Mouse (Mus musculus) hindbrain, postnatal 0 days (tissue): ENCODE results near the gene Zdbf2. TPM values are rescaled to one million over a fixed set of nuclear protein-coding genes. Genes with fewer than 3 reads are reported as not detected.

Source experiments
- ATAC-seq: fragments of 200-750 bp; cut with Nextera tagmentation; 2 replicates; pipeline ENCODE4 v1.8.0; 2017; ENCODE audit warnings: mild to moderate bottlenecking, moderate TSS enrichment, moderate library complexity
- DNase-seq: peaks from one replicate; pipeline ENCODE4 v3.0.0-alpha.2; 2015; ENCODE audit warnings: low spot score
- H3K27ac ChIP-seq: fragments of 300-500 bp; sonication (generic); 2 replicates; pipeline ENCODE4 v1.5.1; 2014; ENCODE audit warnings: mild to moderate bottlenecking
- H3K27me3 ChIP-seq: fragments of 300-500 bp; sonication (generic); 2 replicates; pipeline ENCODE4 v1.6.1; 2014; ENCODE audit warnings: low read length, mixed read lengths; ENCODE audit not compliant: insufficient read depth
- H3K36me3 ChIP-seq: fragments of 300-500 bp; sonication (generic); 2 replicates; pipeline ENCODE4 v1.6.1; 2014; ENCODE audit warnings: low read length, mixed read lengths; ENCODE audit not compliant: insufficient read depth
- H3K4me1 ChIP-seq: fragments of 300-500 bp; sonication (generic); 2 replicates; pipeline ENCODE4 v1.6.1; 2014; ENCODE audit warnings: antibody characterized with exemption, low read length, mixed read lengths; ENCODE audit not compliant: insufficient read depth
- H3K4me2 ChIP-seq: fragments of 300-500 bp; sonication (generic); 2 replicates; pipeline ENCODE4 v1.6.1; 2014; ENCODE audit warnings: low read depth, mild to moderate bottlenecking, low read length, moderate library complexity, mixed read lengths
- H3K4me3 ChIP-seq: fragments of 300-500 bp; sonication (generic); 2 replicates; pipeline ENCODE4 v1.5.1; 2014; ENCODE audit warnings: low read length
- H3K9ac ChIP-seq: fragments of 300-500 bp; sonication (generic); replicated peaks from 2 replicates; pipeline ENCODE4 v1.6.1; 2014; ENCODE audit warnings: mild to moderate bottlenecking, low read length, moderate library complexity, mixed read lengths
- H3K9me3 ChIP-seq: fragments of 300-500 bp; sonication (generic); 2 replicates; pipeline ENCODE4 v1.6.1; 2016; ENCODE audit warnings: low read length, mixed read lengths
- CTCF ChIP-seq: IDR thresholded peaks from 2 replicates; pipeline ENCODE4 v1.5.1; 2016; ENCODE audit warnings: antibody characterized with exemption, control low read depth, low read depth
- WGBS: fragments of 180-500 bp; shearing (Covaris S2); extraction: QIAGEN DNeasy Blood & Tissue Kit; methylation state at CpG from one replicate; pipeline ENCODE4 v1.1.7; 2014; 5-methylcytosine and 5-hydroxymethylcytosine counted together
- polyA plus RNA-seq: library from polyadenylated mRNA; unstranded; fragments of >200 nt; fragmentation: Nextera tagmentation; extraction: Ambion mirVana; gene quantifications from 2 replicates; pipeline ENCODE4 v1.2.1, GENCODE M21; 2015
- total RNA-seq: library from RNA; depleted of rRNA; stranded (reverse); fragments of >200 nt; gene quantifications from 2 replicates; pipeline ENCODE4 v1.2.3, GENCODE M21; 2014

Zdbf2 gene
- total and polyA plus RNA-seq, 2 experiments from 2014 or later: 17.4 to 38.2 TPM

GRCm38 (mm10) chr1:63243854-63244253 is 29.2 kb upstream of the Zdbf2 start:
- Histone ChIP-seq H3K27me3 (peaks cover 18% of the 10 kb centered on the region), H3K36me3 (no peaks in the 10 kb centered on the region), H3K27ac (no peak overlapping the region), H3K9me3 (no peaks in the 10 kb centered on the region), H3K4me1 (no peaks in the 10 kb centered on the region), H3K4me2 (no peak overlapping the region), H3K4me3 (no peak overlapping the region), H3K9ac (no peak overlapping the region)
- ATAC-seq (no peak), DNase-seq (no peak)
- TF ChIP-seq CTCF: no peak
- WGBS: 70% methylated on average over 4 of the region's 4 CpGs

GRCm38 (mm10) chr1:63246862-63247521 is 26.1 kb upstream of the Zdbf2 start:
- Histone ChIP-seq H3K9ac (no peak overlapping the region), H3K27me3 (peaks cover 49% of the 10 kb centered on the region), H3K27ac (no peak overlapping the region), H3K4me1 (no peaks in the 10 kb centered on the region), H3K36me3 (no peaks in the 10 kb centered on the region), H3K9me3 (no peaks in the 10 kb centered on the region), H3K4me2 (peak overlapping the region; percentile 47), H3K4me3 (no peak overlapping the region; the same call in 1 of the 2 replicates)
- ATAC-seq (peak; percentile 89), DNase-seq (peak; percentile 65)
- no peak for TF ChIP-seq CTCF
- 4% methylated on average over 16 of the region's 16 CpGs for WGBS

- under 1% methylated on average over 18 of the region's 18 CpGs for WGBS
- H3K9ac ChIP-seq: 0 out of 2 replicates have a peak overlapping the region, but pooled peaks have one; percentile 18
- ATAC-seq: no peak
Observed at GRCm38 (mm10) chr1:63247831-63248359, 25.2 kb upstream of the Zdbf2 start.

GRCm38 (mm10) chr1:63248360-63248851 is 24.7 kb upstream of the Zdbf2 start:
- ATAC-seq (no peak), DNase-seq (no peak)
- Histone ChIP-seq H3K27me3 (peaks cover 58% of the 10 kb centered on the region), H3K9ac (0 out of 2 replicates have a peak overlapping the region, but pooled peaks have one; percentile 18), H3K4me1 (no peaks in the 10 kb centered on the region), H3K4me3 (peak overlapping the region; percentile 23), H3K36me3 (no peaks in the 10 kb centered on the region), H3K9me3 (no peaks in the 10 kb centered on the region), H3K27ac (no peak overlapping the region; the same call in 1 of the 2 replicates), H3K4me2 (peak overlapping the region; percentile 47)
- TF ChIP-seq CTCF: no peak
- 4% methylated on average over 44 of the region's 44 CpGs for WGBS

More at GRCm38 (mm10) chr1:63247831-63248359, 25.2 kb upstream of the Zdbf2 start:
- Histone ChIP-seq H3K27me3 (peaks cover 58% of the 10 kb centered on the region), H3K9me3 (no peaks in the 10 kb centered on the region), H3K4me3 (peak overlapping the region; percentile 23), H3K4me1 (no peaks in the 10 kb centered on the region), H3K36me3 (no peaks in the 10 kb centered on the region), H3K27ac (no peak overlapping the region; the same call in 1 of the 2 replicates), H3K4me2 (peak overlapping the region; percentile 47)
- no peak for TF ChIP-seq CTCF
- no peak for DNase-seq

- WGBS: 44% methylated on average over 4 of the region's 4 CpGs
- H3K4me1 ChIP-seq: no peaks in the 10 kb centered on the region
- DNase-seq (no peak), ATAC-seq (no peak)
- no peak overlapping the region for H3K9ac ChIP-seq
- H3K4me3 ChIP-seq: no peak overlapping the region
- H3K9me3 ChIP-seq: no peaks in the 10 kb centered on the region
- no peak overlapping the region for H3K27ac ChIP-seq
- TF ChIP-seq CTCF: no peak
- H3K27me3 ChIP-seq: peaks cover 59% of the 10 kb centered on the region
- H3K36me3 ChIP-seq: no peaks in the 10 kb centered on the region
- H3K4me2 ChIP-seq: no peak overlapping the region
Observed at GRCm38 (mm10) chr1:63249261-63249660, 23.8 kb upstream of the Zdbf2 start.

- TF ChIP-seq CTCF: peak; percentile 60
- H3K27me3 ChIP-seq: peaks cover 73% of the 10 kb centered on the region
- H3K9me3 ChIP-seq: no peaks in the 10 kb centered on the region
- DNase-seq: peak; percentile 62
- H3K4me1 ChIP-seq: peaks cover 4% of the 10 kb centered on the region; the same call in 1 of the 2 replicates
- 28% methylated on average over 24 of the region's 24 CpGs for WGBS
- H3K27ac ChIP-seq: no peak overlapping the region
- no peak for ATAC-seq
- H3K9ac ChIP-seq: no peak overlapping the region
- H3K36me3 ChIP-seq: no peaks in the 10 kb centered on the region
- no peak overlapping the region for H3K4me2 ChIP-seq
- no peak overlapping the region for H3K4me3 ChIP-seq
Observed at GRCm38 (mm10) chr1:63252351-63253209, 20.5 kb upstream of the Zdbf2 start.
